Mouse (Mus musculus): ENCODE results near the gene Tex29. TPM values are rescaled to one million over a fixed set of nuclear protein-coding genes. Genes with fewer than 3 reads are reported as not detected.

The Tex29 gene
- polyA plus RNA-seq, 1 experiment from 2014 or later: 0.24 TPM

GRCm38 (mm10) chr8:11806252-11806651, 34.0 kb upstream of the Tex29 start:
- no peak overlapping the region for H3K4me2 ChIP-seq (ENCODE audit: low read depth, low read length, severe bottlenecking)
- no peak for DNase-seq (ENCODE audit: low spot score)
- 94% methylated on average over 6 of the region's 6 CpGs for WGBS

GRCm38 (mm10) chr8:11807361-11807760, 32.9 kb upstream of the Tex29 start:
- no peak for DNase-seq (ENCODE audit: low spot score)
- Histone ChIP-seq H3K4me2 (ENCODE audit: low read depth, low read length, severe bottlenecking) (no peak overlapping the region), H3K36me3 (ENCODE audit: control insufficient read depth, insufficient read depth, low read length) (peaks cover 9% of the 10 kb centered on the region), H3K9ac (ENCODE audit: low read length) (no peak overlapping the region), H3K27ac (ENCODE audit: low read depth, low read length) (no peak overlapping the region), H3K4me1 (replicated peaks; ENCODE audit: control insufficient read depth, insufficient read depth, low read length) (no peaks in the 10 kb centered on the region), H3K9me3 (ENCODE audit: control insufficient read depth, low read length) (no peaks in the 10 kb centered on the region), H3K4me3 (ENCODE audit: low read depth, low read length) (no peak overlapping the region), H3K27me3 (ENCODE audit: control insufficient read depth, insufficient read depth, low read length) (no peaks in the 10 kb centered on the region)
- WGBS: 89% methylated on average over 3 of the region's 3 CpGs
- no peak for ATAC-seq (replicated peaks; ENCODE audit: low FRiP score)

More at GRCm38 (mm10) chr8:11806252-11806651, 34.0 kb upstream of the Tex29 start:
- Histone ChIP-seq H3K36me3 (ENCODE audit: control insufficient read depth, insufficient read depth, low read length) (peaks cover 9% of the 10 kb centered on the region), H3K9me3 (ENCODE audit: control insufficient read depth, low read length) (no peaks in the 10 kb centered on the region), H3K27me3 (ENCODE audit: control insufficient read depth, insufficient read depth, low read length) (no peaks in the 10 kb centered on the region), H3K4me3 (ENCODE audit: low read depth, low read length) (no peak overlapping the region), H3K27ac (ENCODE audit: low read depth, low read length) (no peak overlapping the region), H3K9ac (ENCODE audit: low read length) (no peak overlapping the region), H3K4me1 (replicated peaks; ENCODE audit: control insufficient read depth, insufficient read depth, low read length) (no peaks in the 10 kb centered on the region)
- ATAC-seq (replicated peaks; ENCODE audit: low FRiP score): no peak

- no peak overlapping the region for H3K4me2 ChIP-seq (ENCODE audit: low read depth, low read length, severe bottlenecking)
- 91% methylated on average over 5 of the region's 5 CpGs for WGBS
- H3K4me1 ChIP-seq (replicated peaks; ENCODE audit: control insufficient read depth, insufficient read depth, low read length): no peaks in the 10 kb centered on the region
- no peak overlapping the region for H3K4me3 ChIP-seq (ENCODE audit: low read depth, low read length)
- H3K9me3 ChIP-seq (ENCODE audit: control insufficient read depth, low read length): no peaks in the 10 kb centered on the region
- peaks cover 9% of the 10 kb centered on the region for H3K36me3 ChIP-seq (ENCODE audit: control insufficient read depth, insufficient read depth, low read length)
- no peak overlapping the region for H3K9ac ChIP-seq (ENCODE audit: low read length)
- no peak overlapping the region for H3K27ac ChIP-seq (ENCODE audit: low read depth, low read length)
- no peak for ATAC-seq (replicated peaks; ENCODE audit: low FRiP score)
- no peak for DNase-seq (ENCODE audit: low spot score)
- no peaks in the 10 kb centered on the region for H3K27me3 ChIP-seq (ENCODE audit: control insufficient read depth, insufficient read depth, low read length)
Observed at GRCm38 (mm10) chr8:11808047-11808446, 32.2 kb upstream of the Tex29 start.

- Histone ChIP-seq H3K9ac (ENCODE audit: low read length) (no peak overlapping the region), H3K27me3 (ENCODE audit: control insufficient read depth, insufficient read depth, low read length) (no peaks in the 10 kb centered on the region), H3K4me3 (ENCODE audit: low read depth, low read length) (no peak overlapping the region), H3K4me1 (replicated peaks; ENCODE audit: control insufficient read depth, insufficient read depth, low read length) (no peaks in the 10 kb centered on the region), H3K4me2 (ENCODE audit: low read depth, low read length, severe bottlenecking) (no peak overlapping the region), H3K27ac (ENCODE audit: low read depth, low read length) (no peak overlapping the region), H3K36me3 (ENCODE audit: control insufficient read depth, insufficient read depth, low read length) (peaks cover 7% of the 10 kb centered on the region), H3K9me3 (ENCODE audit: control insufficient read depth, low read length) (no peaks in the 10 kb centered on the region)
- DNase-seq (ENCODE audit: low spot score) (no peak), ATAC-seq (replicated peaks; ENCODE audit: low FRiP score) (no peak)
- 96% methylated on average over 5 of the region's 5 CpGs for WGBS
Observed at GRCm38 (mm10) chr8:11810426-11810825, 29.8 kb upstream of the Tex29 start.

- Histone ChIP-seq H3K27me3 (ENCODE audit: control insufficient read depth, insufficient read depth, low read length) (no peaks in the 10 kb centered on the region), H3K9me3 (ENCODE audit: control insufficient read depth, low read length) (no peaks in the 10 kb centered on the region), H3K36me3 (ENCODE audit: control insufficient read depth, insufficient read depth, low read length) (peaks cover 11% of the 10 kb centered on the region), H3K27ac (ENCODE audit: low read depth, low read length) (no peak overlapping the region), H3K9ac (ENCODE audit: low read length) (no peak overlapping the region), H3K4me2 (ENCODE audit: low read depth, low read length, severe bottlenecking) (no peak overlapping the region), H3K4me3 (ENCODE audit: low read depth, low read length) (no peak overlapping the region), H3K4me1 (replicated peaks; ENCODE audit: control insufficient read depth, insufficient read depth, low read length) (no peaks in the 10 kb centered on the region)
- ATAC-seq (replicated peaks; ENCODE audit: low FRiP score): no peak
- DNase-seq (ENCODE audit: low spot score): no peak
- 92% methylated on average over 7 of the region's 7 CpGs for WGBS
Observed at GRCm38 (mm10) chr8:11813801-11814200, 26.5 kb upstream of the Tex29 start.

GRCm38 (mm10) chr8:11815206-11815605, 25.1 kb upstream of the Tex29 start:
- Histone ChIP-seq H3K27me3 (ENCODE audit: control insufficient read depth, insufficient read depth, low read length) (no peaks in the 10 kb centered on the region), H3K9me3 (ENCODE audit: control insufficient read depth, low read length) (no peaks in the 10 kb centered on the region), H3K9ac (ENCODE audit: low read length) (no peak overlapping the region), H3K4me2 (ENCODE audit: low read depth, low read length, severe bottlenecking) (no peak overlapping the region), H3K36me3 (ENCODE audit: control insufficient read depth, insufficient read depth, low read length) (peaks cover 13% of the 10 kb centered on the region), H3K4me1 (replicated peaks; ENCODE audit: control insufficient read depth, insufficient read depth, low read length) (no peaks in the 10 kb centered on the region), H3K27ac (ENCODE audit: low read depth, low read length) (no peak overlapping the region), H3K4me3 (ENCODE audit: low read depth, low read length) (no peak overlapping the region)
- no peak for DNase-seq (ENCODE audit: low spot score)
- 84% methylated on average over 7 of the region's 7 CpGs for WGBS
- no peak for ATAC-seq (replicated peaks; ENCODE audit: low FRiP score)

GRCm38 (mm10) chr8:11820136-11820535, 20.1 kb upstream of the Tex29 start:
- WGBS: 89% methylated on average over 5 of the region's 5 CpGs
- no peaks in the 10 kb centered on the region for H3K4me1 ChIP-seq (replicated peaks; ENCODE audit: control insufficient read depth, insufficient read depth, low read length)
- peaks cover 16% of the 10 kb centered on the region; the same call in 1 of the 2 replicates for H3K36me3 ChIP-seq (ENCODE audit: control insufficient read depth, insufficient read depth, low read length)
- no peak for ATAC-seq (replicated peaks; ENCODE audit: low FRiP score)
- DNase-seq (ENCODE audit: low spot score): no peak
- H3K27ac ChIP-seq (ENCODE audit: low read depth, low read length): no peak overlapping the region
- H3K27me3 ChIP-seq (ENCODE audit: control insufficient read depth, insufficient read depth, low read length): no peaks in the 10 kb centered on the region
- H3K9me3 ChIP-seq (ENCODE audit: control insufficient read depth, low read length): no peaks in the 10 kb centered on the region
- H3K9ac ChIP-seq (ENCODE audit: low read length): no peak overlapping the region
- H3K4me3 ChIP-seq (ENCODE audit: low read depth, low read length): no peak overlapping the region
- H3K4me2 ChIP-seq (ENCODE audit: low read depth, low read length, severe bottlenecking): no peak overlapping the region

GRCm38 (mm10) chr8:11820568-11820967, 19.7 kb upstream of the Tex29 start:
- H3K27me3 ChIP-seq (ENCODE audit: control insufficient read depth, insufficient read depth, low read length): no peaks in the 10 kb centered on the region
- H3K4me3 ChIP-seq (ENCODE audit: low read depth, low read length): no peak overlapping the region
- no peak overlapping the region for H3K4me2 ChIP-seq (ENCODE audit: low read depth, low read length, severe bottlenecking)
- WGBS: 89% methylated on average over 5 of the region's 5 CpGs
- no peaks in the 10 kb centered on the region for H3K4me1 ChIP-seq (replicated peaks; ENCODE audit: control insufficient read depth, insufficient read depth, low read length)
- H3K9ac ChIP-seq (ENCODE audit: low read length): no peak overlapping the region
- H3K9me3 ChIP-seq (ENCODE audit: control insufficient read depth, low read length): no peaks in the 10 kb centered on the region
- DNase-seq (ENCODE audit: low spot score): no peak
- H3K27ac ChIP-seq (ENCODE audit: low read depth, low read length): no peak overlapping the region
- H3K36me3 ChIP-seq (ENCODE audit: control insufficient read depth, insufficient read depth, low read length): peaks cover 14% of the 10 kb centered on the region; the same call in 1 of the 2 replicates
- no peak for ATAC-seq (replicated peaks; ENCODE audit: low FRiP score)

GRCm38 (mm10) chr8:11821451-11822206, 18.6 kb upstream of the Tex29 start:
- WGBS: 95% methylated on average over 14 of the region's 14 CpGs
- Histone ChIP-seq H3K4me1 (replicated peaks; ENCODE audit: control insufficient read depth, insufficient read depth, low read length) (no peaks in the 10 kb centered on the region), H3K9me3 (ENCODE audit: control insufficient read depth, low read length) (no peaks in the 10 kb centered on the region), H3K9ac (ENCODE audit: low read length) (no peak overlapping the region), H3K4me2 (ENCODE audit: low read depth, low read length, severe bottlenecking) (no peak overlapping the region), H3K27me3 (ENCODE audit: control insufficient read depth, insufficient read depth, low read length) (no peaks in the 10 kb centered on the region), H3K4me3 (ENCODE audit: low read depth, low read length) (no peak overlapping the region), H3K27ac (ENCODE audit: low read depth, low read length) (no peak overlapping the region), H3K36me3 (ENCODE audit: control insufficient read depth, insufficient read depth, low read length) (peaks cover 11% of the 10 kb centered on the region; the same call in 1 of the 2 replicates)
- ATAC-seq (replicated peaks; ENCODE audit: low FRiP score): no peak
- DNase-seq (ENCODE audit: low spot score): no peak

Data from forebrain, embryonic 11.5 days (tissue).